Mouse (Mus musculus): Measurements from ENCODE around the gene Lrp6. TPM values are rescaled to one million over a fixed set of nuclear protein-coding genes. Genes with fewer than 3 reads are reported as not detected.
A peak's percentile ranks its signal among the peaks of the same experiment; 100 is the strongest.

The Lrp6 gene
- total RNA-seq, 4 experiments from 2014 or later, result 74.7 to 92.6 (median 89.5) TPM

DNA sequence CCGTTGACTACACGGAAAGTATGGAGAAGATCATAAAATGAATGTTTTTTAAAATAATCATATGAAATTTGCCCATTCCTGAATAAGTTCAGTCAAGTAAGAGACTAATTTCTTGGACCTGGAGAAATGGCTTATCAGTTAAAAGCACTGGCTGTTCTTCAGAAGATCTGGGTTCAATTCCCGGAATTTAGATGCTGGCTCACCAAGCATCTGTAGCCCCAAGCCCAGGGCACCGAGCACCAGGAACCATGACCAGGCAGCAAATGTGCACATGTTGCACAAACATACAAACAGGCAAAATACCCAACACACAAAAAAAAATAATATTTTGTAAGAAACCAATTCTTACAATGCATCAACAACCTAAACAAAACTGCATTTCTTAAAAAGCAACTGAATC is 37.4 kb downstream of the Lrp6 start:
- DNase-seq, result no peak

GRCm38 (mm10) chr6:134528396-134528795 is 38.4 kb downstream of the Lrp6 start:
- no peak for DNase-seq

DNA sequence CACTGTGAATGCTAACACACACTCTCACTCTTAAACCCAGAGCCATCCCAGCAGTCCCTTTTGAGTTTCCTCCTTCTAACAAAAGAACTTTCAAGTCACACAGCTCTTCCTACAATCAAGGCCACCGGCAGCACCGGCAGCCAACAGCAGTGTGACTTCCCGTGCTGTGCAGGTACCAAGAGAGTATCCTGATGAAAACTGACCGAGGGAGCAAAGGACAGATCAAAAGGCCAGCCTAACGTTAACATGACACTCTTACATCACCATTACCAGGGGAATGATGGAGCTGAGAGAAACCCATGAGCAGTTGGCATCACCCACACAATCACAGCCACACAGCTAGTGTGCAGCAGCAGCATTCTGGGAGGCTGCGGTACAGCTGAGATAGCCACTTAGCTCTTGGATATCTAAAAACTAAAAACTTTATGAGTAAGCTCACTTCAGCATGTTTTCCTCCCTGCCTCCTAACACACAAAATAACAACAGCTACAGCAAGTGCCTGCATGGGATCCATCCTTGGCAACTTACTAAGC is 39.1 kb downstream of the Lrp6 start:
- DNase-seq, result no peak

DNA sequence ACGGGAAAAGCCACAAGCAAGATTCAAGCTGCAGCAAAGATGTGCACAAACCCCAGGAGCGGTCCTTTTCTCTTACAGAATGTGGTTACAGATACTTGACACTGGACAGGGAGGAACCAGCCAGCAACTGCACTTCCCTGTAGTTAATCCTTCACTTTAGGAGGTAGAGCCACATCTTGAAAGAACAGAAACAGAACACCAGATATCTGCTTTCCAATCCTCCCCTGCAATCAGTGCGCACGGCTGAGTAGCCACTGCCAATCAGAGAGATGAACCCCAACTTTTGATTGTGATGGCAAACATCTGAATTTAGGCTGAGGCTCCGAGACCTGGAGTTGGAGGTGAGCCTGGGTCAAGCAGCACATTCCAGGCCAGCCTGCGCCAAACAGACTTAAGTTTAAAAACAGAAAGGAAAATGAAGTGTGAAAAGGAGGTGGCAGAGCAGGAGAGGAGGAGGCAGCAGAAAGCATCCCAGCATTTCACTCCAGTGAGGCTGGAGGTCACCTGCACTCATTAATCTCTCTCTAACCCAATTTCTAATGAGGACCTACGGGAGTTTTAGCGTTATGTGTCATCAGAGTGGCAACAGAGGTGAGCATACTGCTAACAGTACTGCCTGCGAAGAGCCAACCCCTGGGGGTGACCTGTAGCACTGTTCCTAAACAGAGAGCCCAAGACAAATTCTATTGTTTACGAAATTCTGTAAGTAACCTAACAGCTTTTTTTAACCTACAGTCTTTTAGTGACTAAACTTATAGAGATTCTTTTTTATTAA is 39.8 kb downstream of the Lrp6 start:
- no peak for DNase-seq

DNA sequence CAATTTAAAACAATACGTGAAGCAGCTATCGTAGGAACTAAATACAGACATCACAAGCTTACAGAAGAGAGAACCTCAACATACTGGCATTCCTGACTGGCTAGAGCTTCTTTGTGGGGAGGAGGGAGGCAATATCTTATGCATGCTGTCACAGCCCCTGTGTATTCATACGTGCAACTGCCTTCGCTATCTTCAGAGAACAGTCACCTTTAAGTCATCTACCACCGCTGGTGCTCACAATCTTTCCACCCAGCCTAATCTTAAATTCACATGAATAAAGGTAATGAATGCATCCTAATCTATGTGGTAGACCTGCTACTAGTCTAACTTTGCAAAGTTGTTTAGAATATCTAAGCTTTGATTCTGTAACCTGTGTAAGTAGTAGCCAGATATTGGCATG is 40.5 kb downstream of the Lrp6 start:
- DNase-seq, result no peak

GRCm38 (mm10) chr6:134521411-134521810 is 45.4 kb downstream of the Lrp6 start:
- DNase-seq, result no peak

DNA sequence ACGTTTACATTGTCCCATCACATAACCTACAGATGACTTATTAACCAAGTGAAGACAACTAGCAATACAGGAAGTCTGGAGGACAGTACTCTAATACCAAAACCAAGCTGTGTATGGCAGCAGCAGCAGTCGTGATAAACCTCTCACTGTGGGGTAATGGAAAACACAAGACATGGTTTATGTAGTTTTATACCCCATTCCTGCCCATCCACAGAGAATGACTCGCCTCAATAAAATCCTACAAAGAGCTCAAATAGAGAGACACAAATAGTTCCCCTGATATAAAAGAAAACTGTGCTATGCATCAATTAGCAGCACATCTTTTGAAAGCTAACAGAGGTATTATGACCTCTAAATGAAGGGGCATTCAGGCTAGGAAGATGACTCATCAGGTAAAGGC is 45.9 kb downstream of the Lrp6 start:
- DNase-seq, result no peak

GRCm38 (mm10) chr6:134518450-134518849 is 48.3 kb downstream of the Lrp6 start:
- DNase-seq, result no peak

DNA sequence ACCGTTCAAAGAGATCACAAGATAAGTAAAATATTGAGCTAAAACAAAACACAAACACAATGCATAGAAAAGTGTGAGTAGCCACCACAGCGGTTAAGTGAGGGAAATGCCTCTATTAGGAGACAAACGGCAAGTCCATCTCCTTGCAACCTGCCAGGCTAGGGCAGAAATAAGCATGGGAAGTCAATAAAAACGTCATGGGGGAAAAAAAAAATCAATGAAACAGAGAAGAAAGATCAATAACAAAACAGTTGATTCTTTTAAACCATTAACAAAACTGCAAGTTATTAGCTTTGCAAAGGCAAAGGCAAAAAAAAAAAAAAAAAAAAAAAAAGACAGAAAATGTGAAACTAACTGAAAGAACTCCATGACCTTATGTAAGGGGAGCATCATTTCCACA is 49.6 kb downstream of the Lrp6 start:
- no peak for DNase-seq

DNA sequence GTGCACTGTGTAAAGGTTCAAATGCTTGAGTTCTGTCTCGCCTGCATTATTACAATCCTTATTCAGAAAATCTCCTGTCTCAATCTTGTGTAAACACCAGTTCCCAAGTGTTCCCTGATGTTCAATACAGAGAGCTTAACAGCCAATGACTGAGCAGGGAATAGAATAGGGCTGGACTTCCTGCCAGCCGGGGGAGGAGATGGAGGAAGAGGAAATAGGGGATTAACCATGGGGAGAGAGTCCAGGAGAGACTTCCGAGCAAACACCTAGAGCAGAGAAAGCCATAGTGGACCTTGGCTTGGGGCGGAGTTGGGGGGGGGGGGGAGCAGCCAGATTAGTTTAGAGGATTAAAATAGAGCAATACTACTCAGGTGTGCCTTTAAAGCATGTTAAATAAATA is 51.3 kb downstream of the Lrp6 start:
- no peak for DNase-seq

DNA sequence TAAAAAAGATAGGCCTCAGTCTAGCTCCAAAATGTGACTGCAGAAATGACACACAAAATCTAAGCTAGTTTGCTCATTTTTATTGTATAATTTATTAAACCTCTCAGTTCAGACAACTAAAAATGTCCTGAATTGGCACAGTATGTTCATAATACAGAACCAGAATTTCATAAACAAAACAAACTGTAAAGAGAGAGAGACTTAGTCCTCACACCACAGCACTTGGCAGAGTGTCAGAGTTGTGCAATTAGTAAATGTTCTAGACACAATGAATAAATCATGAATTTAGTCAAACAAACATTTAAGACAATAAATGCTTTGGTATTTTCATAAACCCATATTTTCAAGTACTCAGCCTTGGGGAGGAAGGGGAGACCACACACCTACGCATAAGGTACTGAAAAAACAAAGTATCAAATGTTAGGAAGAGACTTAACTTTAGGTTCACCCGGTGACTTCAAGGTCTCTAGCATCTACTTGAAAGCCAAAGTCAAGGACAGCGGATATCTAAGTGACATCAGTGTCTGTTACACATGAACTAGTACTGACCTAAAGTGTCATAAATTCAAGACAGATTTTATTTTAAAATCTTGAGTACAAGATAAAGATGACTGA is 52.8 kb downstream of the Lrp6 start:
- peak; percentile 28 for DNase-seq

GRCm38 (mm10) chr6:134513011-134513410 is 53.8 kb downstream of the Lrp6 start:
- DNase-seq, result no peak

DNA sequence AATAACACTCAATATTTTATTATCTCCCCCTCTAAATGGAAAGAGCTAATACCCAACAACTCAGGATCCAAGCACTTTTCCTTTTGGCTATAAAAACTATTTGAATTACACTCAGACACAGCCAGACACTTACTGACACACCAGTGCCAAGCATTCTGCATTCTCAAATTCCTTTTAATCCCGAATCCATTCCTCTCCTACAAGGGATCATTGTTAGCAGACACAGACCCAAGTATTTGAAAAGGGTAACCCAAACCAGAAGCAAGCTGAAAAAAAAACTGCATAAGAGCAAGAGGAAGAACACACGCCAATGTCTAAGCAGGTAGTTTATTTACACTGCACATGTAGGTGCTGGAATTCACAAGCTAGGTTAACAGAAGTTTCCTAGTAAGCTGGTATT is 54.3 kb downstream of the Lrp6 start:
- no peak for DNase-seq

DNA sequence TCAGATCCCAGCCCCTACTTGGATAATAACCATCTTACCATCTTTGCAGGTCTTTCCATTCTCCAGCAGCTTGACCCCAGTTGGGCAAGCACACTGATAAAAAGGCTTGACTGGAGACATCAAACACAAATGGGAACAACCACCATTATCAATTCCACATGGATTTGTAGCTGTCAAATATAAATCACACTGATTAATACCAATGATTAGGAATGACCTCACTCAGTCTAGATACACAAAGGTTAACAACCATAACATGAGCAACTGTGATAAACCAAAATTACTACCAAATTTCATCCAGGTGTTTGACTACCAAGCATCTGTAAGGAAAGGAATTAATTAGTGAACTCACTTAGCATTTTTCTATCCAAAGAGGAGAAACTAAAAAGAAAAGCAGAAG is 55.6 kb downstream of the Lrp6 start:
- no peak for DNase-seq

DNA sequence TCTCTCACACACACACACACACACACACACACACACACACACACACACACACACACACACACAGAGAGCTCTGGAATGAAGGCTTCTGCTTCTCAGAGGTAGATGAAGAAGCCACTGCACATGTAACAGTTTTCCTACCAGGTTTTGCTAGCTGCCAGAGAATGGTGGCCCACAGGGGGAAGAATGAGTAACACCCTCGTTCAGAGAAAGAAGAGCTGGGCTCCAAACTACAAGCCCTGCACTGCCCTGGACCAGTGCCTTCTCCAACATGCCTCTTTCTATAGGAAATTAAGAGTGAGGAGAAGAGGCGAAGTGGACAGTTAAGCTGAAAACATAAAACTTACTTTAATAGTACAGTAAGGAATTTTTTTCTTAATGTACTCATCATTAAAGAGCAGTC is 56.5 kb downstream of the Lrp6 start:
- no peak for DNase-seq

- no peak for DNase-seq
These were observed 57.0 kb downstream of the Lrp6 start for GRCm38 (mm10) chr6:134509731-134510226.

- DNase-seq, result no peak
These were observed 61.9 kb downstream of the Lrp6 start for GRCm38 (mm10) chr6:134504866-134505265.

GRCm38 (mm10) chr6:134502335-134502734 is 64.4 kb downstream of the Lrp6 start:
- DNase-seq, result no peak

GRCm38 (mm10) chr6:134500381-134501162 is 66.2 kb downstream of the Lrp6 start:
- no peak for DNase-seq

DNA sequence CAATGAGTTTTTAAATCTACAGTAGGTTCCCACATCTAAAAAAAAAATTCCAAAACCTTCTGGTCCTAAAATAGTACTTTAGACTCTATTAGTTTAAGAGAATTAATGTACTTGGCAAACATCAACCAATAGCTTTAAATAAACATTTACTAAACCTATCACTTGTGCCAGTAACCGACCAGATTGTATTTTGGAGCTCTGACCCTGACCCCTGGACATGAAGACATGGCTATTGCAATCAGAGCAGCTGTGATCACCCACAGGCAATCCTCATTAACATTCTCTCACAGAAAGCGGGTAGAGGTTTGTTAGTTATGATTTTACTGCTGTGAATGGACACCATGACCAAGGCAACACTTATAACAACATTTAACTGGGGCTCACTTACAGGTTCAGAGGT is 67.7 kb downstream of the Lrp6 start:
- DNase-seq, result no peak

- no peak for DNase-seq
These were observed 68.2 kb downstream of the Lrp6 start for GRCm38 (mm10) chr6:134498518-134498917.

GRCm38 (mm10) chr6:134494828-134495698 is 71.7 kb downstream of the Lrp6 start:
- no peak for DNase-seq

Data from adrenal gland, adult 8-10 months (tissue).